Mouse (Mus musculus) erythroid progenitor cell, adult 5-6 weeks (primary cell): ENCODE data around the gene Tulp1. TPM values are rescaled to one million over a fixed set of nuclear protein-coding genes. Genes with fewer than 3 reads are reported as not detected.
A peak's percentile ranks its signal among the peaks of the same experiment; 100 is the strongest.
"Not testable (repeated sequence)": the region's sequence is repeated elsewhere in the genome, so short reads cannot be mapped to it uniquely, and the experiment has no call there.

Experiments
- ATAC-seq: replicated peaks from 2 replicates; pipeline ENCODE4 v1.8.0; 2016; ENCODE audit warnings: moderate number of reproducible peaks, mild to moderate bottlenecking, moderate TSS enrichment, inconsistent platforms; ENCODE audit not compliant: poor library complexity, low FRiP score, severe bottlenecking
- total RNA-seq, 2 experiments: library from RNA; stranded (forward) in 1 of 2; stranded (reverse) in 1 of 2; fragments of 150-400 nt in 1 of 2; fragments of 186-747, 209-891 nt in 1 of 2; gene quantifications; 2 replicates each; pipeline versions ENCODE4 v1.2.3 to v1.2.4; 2015 to 2017; ENCODE audit warnings: low replicate concordance in 2 of 2

The Tulp1 gene
- total RNA-seq, 2 experiments from 2014 or later = not detected

DNA sequence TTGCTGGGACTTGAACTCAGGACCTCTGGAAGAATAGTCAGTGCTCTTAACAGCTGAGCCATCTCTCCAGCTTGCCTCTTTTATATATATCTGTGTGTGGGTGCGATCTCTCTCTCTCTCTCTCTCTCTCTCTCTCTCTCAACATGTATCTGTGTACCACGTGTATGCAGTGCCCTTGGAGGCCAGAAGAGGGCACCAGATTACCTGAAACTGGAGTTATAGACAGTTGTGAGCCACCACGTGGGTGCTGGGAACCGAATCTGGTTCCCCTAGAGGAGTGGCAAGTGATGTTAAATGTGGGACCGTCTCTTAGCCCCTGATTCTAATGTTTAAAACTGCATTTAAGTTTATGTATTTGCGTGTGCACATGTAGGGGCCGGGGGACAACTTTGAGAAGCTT lies 40.6 kb downstream of the Tulp1 start:
- not testable (repeated sequence) for ATAC-seq

DNA sequence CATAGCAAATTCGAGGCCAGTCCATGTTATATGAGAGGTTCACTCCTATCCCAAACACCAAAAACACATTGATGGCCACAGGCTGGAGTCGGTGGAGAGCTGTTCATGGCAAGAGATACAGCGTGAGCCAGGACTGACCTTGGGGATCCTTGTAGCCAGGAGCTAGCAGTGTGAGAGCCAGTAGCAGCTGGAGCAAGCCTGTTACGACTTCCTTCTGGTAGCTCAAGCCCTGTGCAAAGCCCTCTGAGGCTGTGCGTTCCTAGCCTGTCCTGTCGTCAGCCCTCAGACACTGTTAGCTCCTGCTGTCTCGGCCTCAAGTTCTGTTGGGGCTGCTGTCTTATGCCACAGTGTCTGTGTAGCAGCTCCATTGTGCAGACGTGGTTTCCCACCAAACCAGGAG lies 41.2 kb downstream of the Tulp1 start:
- ATAC-seq = no peak

DNA sequence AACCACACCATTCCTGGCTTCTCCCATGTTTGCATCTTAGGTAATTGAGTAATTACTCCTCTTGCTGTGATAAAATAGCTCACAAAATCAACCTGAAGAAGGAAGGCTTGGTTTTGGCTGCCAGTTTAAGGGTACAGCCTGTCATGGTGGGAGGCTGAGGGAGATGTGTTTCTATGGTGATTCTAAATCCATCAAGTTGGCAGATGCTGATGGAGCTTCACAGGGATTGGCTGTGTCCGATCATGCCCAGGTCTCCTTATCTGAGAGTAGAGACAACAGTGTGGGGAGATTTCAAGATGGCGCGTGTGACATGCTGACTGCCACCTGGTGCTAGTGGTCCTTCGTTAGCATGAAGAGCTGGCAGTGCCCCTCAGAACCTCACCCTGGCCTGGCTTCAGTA lies 43.3 kb downstream of the Tulp1 start:
- ATAC-seq = no peak

DNA sequence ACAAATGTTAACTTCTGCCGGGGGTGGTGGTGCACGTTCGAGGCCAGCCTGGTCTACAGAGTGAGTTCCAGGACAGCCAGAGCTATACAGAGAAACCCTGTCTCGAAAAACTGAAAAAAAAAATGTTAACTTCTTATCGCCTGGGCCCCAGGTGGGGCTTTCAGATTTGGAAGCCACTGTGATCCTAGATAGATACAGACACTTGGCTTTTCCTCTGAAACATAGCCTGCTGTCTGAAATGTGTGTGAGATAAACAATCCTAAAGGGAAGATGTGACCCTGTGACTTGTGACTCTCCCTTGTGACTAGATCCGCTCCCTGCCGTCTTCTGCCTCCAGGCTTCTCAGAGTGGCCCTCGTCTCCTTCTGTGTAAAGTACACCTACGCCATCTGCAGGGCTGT lies 47.3 kb downstream of the Tulp1 start:
- ATAC-seq = no peak

DNA sequence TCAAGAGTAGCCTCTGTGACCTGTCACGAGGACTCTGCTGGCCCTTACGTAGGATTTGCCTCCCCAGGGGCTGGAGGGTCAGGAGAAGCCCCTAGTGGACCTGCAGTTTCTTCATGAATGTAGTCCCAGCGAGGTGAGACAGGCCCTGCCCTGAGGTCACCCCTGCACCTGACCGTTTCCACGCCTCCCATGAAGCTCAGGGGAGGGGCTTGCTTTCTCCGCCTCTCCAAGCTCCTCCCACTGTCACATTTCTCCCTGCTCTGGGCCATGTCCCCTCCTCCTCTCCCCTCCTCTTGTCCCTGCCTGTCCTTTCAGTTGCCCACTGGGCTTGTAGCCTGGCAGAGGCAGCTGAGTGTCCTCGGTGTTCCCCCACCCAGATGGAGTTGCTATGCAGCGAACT lies 47.9 kb downstream of the Tulp1 start:
- no peak for ATAC-seq

DNA sequence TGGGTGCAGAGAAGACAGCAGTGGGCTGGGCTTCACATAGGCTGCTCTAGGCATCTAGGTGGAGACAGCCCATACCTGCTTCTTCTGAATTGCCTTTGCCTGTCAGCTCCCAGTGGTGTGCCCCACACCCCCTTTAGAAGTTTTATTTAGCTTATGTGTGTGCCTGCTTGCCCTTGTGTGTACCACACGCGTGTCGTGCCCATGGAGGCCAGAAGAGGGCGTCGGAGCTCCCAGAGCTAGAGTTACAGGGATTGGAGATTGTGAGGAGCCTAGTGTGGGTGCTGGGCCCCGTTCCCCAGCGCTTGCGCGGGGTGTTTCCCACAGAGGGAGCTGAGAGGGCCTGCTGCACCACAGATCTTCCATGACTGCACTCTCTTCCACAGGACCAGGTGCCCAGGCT lies 48.5 kb downstream of the Tulp1 start:
- no peak for ATAC-seq

DNA sequence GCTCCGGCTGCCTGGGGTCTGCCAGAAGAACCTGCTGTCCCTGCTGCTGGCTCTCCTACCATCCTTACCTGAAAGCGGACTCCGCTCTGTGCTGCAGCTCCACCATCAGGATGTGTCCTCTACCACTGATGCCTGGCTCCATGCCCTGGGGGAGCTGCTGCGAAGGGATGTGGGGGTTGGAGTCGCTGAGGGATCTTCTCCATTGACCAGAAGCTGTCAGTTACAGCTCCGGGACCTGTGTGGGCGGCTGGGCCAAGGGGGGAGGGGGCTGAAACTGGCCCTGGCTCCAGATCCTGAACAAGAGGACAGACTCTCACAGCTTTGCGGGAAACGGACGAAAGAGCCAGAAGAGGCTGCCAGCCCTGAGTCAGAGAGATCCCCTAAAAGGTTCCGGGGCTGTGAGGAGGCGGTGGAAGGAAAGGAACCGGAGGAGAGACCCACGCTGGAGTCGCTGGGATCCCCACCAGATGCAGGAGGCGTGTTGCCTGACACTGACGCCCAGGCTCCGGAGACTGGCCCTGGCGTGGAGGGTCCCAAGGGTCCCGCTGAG lies 49.3 kb downstream of the Tulp1 start:
- no peak for ATAC-seq

DNA sequence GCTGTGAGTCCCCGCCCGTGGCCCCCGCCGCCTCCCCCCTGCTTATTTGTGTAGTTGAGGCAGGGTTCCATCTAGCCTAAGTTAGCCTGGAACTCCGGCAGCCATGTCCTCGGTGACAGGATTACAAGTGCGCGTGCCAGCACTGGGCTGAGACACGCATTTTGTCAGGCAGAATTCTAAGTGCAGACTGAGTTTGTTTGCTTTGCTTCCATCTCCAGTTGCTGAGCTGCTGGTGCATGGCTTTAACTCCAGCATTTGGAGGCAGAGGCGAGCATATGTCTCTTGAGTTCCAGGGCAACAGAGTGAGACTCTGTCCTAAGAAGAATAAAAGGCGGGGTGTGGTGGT lies 51.2 kb downstream of the Tulp1 start:
- ATAC-seq = no peak

DNA sequence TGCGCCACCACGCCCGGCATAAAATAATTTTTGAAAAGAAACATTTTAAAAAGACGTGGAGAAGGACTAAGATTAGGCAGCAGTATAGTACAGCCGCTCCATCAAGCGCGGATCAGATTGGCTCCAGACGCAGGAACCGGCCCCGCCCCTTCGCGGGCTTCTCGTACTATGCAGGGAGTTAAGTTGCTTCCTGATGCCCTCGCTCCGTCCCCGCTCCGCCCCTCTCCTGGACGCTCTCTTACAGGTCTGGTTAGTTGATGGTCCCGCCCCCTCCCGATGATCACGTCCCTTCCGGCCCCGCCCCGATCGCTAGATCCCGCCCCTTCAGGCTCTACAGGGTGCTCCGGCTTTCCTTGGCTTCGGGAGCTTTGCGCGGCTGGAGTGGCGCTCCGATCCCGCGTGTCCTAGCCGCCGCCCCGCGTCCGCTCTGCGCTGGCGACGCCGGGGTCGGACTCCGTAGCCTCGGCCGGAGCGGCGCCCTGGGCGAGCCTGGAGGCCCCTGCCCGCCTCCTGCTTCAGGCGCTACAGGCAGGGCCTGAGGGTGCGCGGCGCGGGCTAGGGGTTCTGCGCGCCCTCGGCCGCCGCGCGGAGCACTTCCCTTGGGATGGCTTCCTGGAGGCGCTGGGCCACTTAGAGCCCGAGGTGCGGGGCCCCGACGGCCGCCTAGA lies 51.7 kb downstream of the Tulp1 start, which contains the start of gene Fance:
Gene Fance (plus strand): TSS at position 308 of the 668 bp plus-strand sequence.
- ATAC-seq = peak; percentile 94

DNA sequence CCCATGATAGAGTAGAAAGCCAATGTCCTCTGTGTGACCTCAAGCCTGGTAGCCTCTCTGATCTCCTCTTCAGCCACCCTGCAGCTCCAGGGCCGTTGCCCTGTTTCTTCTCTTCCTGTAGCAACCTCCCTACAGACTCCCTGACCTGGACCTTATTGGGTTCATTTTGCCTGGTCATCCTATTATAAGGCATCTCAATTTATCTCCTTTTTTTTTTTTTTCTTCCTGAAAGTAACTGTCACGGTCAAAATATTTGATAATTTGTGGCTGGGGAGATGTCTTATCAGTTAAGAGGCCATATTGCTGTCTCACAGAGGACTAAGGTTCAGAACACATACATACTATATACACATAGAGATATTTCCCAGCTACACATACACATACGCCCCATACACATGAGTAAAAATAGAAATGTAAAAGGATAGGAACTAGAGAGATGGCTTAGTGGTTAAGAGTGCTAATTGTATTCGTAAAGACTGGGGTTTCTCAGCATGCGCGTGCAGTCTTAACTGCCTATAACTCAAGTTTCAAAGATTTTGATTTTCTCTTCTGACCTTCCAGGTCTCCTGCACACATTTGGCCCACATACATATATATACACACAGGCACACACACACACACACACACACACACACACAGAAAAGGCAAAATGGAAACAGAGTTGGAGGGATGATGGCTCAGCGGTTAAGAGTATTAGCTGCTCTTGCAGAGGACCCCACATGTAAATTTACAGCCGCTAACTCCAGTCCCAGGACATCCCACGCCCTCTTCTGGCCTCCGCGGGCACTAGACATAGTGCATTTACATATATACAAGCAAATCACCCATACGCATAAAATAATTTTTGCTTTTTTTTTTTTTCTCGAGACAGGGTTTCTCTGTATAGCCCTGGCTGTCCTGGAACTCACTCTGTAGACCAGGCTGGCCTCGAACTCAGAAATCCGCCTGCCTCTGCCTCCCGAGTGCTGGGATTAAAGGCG lies 52.5 kb downstream of the Tulp1 start:
- ATAC-seq = peak; percentile 43; the same call in 1 of the 2 replicates

DNA sequence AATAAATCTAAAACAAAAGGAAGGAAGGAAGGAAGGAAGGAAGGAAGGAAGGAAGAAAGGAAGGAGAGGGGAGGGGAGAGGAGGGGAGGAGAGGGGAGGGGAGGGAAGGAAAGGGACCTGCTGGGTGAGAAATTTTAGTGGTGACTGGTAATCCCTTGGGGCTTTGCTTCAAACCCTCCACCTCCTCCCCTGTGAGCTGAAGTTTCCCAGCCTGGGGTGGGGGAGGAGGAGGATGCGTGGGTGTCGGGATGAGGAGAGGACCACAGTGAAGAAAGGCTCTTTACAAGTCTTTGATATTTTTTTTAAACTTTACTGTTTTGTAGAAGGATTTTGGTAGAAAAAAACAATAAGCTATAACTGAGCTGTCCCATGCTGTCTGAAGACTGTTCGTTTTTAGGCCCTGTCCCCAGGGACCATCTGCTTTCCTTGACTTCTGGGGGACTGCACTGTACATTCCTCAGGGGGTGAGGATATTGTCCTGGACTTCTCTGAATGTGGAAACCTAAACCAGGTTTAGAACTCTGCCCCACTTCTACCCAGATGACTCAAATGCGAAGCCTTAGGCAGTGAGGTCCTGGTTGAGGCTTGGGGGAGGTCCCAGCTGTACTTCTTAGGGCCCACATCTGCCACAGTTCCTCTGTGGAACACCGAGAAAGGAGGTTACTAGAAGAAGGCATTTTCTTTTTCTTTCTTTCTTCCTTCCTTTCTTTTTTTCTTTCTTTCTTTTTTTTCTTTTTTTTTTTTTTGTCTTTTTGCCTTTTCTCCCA lies 53.5 kb downstream of the Tulp1 start:
- ATAC-seq = no peak

DNA sequence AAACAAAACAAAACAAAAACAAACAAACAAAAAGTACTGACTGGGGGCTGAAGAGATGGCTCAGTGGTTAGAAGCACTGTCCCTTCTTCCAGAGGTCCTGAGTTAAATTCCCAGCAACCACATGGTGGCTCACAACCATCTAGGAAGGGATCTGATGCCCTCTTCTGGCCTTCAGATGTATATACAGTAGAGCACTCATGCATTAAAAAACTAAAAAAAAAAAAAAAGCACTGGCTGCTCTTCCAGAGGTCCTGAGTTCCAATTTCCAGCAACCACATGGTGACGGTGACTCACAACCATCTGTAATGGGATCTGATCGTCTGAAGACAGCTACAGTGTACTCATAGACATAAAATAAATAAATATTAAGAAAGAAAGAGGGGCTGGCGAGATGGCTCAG lies 54.2 kb downstream of the Tulp1 start:
- no peak for ATAC-seq

DNA sequence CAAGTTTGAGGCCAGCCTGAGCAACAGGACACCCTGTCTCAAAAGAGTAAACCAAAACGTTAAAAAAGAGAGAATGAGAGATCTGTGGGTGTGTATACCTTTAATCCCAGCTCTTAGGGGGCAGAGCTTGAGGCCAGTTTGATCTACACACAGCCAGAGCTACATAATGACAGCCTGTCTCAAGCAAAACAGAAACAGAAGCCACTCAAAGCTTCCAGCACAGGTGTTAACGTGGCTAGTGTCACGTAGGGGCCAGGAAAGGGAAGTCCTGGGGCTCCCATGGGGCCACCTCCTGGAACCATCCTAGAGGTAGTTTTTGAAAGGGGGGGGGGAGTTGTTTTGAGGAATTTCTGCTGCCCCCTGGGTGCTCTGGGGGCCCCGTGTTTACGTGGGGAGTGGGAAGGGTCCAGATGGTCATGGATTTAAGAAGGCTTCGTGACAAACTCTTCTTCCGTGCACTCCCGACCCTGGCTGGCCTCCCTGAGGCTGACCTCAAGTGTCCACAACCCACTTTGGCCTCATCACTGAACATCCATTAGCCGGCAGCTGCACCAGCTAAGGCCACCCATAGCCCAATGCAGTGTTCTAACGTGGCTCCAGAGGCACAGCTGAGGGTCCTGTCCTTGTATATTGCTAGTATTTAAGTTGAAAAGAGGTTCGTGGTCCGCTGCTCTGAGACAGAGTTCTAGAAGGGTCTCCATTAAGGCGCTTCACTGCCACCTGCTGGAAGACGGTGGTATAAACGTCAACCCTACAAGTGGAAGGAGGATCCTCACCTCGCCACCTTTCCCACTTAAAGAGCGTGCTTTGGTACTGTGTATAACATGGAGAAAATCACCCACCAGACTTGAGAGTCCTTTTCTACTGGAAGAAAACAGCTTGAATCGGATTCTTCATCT lies 56.5 kb downstream of the Tulp1 start:
- peak; percentile 52; the same call in 1 of the 2 replicates for ATAC-seq

DNA sequence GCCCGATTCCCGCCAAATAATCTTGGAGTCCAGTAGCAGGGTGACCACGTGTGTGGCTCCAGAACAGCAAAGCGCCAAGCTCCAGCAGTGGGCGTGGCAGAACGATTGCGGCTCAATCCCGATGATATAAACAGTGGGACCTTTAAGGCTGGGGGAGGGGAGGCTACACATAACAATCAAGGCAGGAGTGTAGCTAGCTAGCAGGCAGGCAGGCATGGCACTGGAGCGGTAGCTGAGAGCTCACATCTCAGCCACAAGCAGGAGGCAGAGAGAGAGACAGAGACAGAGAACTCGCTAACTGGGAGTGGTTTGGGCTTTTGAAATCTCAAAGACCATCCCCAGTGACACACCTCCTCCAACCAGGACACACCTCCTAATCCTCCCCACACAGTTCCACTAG lies 59.9 kb downstream of the Tulp1 start:
- no peak for ATAC-seq

Other genes with a start within 250 kb of the Tulp1 start
- gene Scube3, start 223.1 kb downstream of the Tulp1 start, total RNA-seq (2015; ENCODE audit: low replicate concordance) = not detected in 2 replicates
- gene Scube3, start 223.1 kb downstream of the Tulp1 start, total RNA-seq (2017; ENCODE audit: low replicate concordance) = not detected in 2 replicates
- 5.8 TPM in 1 of 2 replicates, not detected in the other for gene Zfp523, start 188.1 kb downstream of the Tulp1 start, total RNA-seq (2015; ENCODE audit: low replicate concordance)
- gene Zfp523, start 188.1 kb downstream of the Tulp1 start, total RNA-seq (2017; ENCODE audit: low replicate concordance) = 1.4 and 7.9 TPM in 2 replicates
- gene Def6, start 157.4 kb downstream of the Tulp1 start, total RNA-seq (2015; ENCODE audit: low replicate concordance) = 5.8 and 13.8 TPM in 2 replicates
- 17.2 and 17.8 TPM in 2 replicates for gene Def6, start 157.4 kb downstream of the Tulp1 start, total RNA-seq (2017; ENCODE audit: low replicate concordance)
- gene Ppard, start 132.5 kb downstream of the Tulp1 start, total RNA-seq (2015; ENCODE audit: low replicate concordance) = 2.9 and 4.0 TPM in 2 replicates
- gene Ppard, start 132.5 kb downstream of the Tulp1 start, total RNA-seq (2017; ENCODE audit: low replicate concordance) = 1.7 TPM in 1 of 2 replicates, not detected in the other
- gene Fance, start 51.7 kb downstream of the Tulp1 start, total RNA-seq (2015; ENCODE audit: low replicate concordance) = 9.7 and 10.5 TPM in 2 replicates
- gene Fance, start 51.7 kb downstream of the Tulp1 start, total RNA-seq (2017; ENCODE audit: low replicate concordance) = 0.76 and 9.8 TPM in 2 replicates
- 515 and 750 TPM in 2 replicates for gene Rpl10a, start 36.8 kb downstream of the Tulp1 start, total RNA-seq (2015; ENCODE audit: low replicate concordance)
- gene Rpl10a, start 36.8 kb downstream of the Tulp1 start, total RNA-seq (2017; ENCODE audit: low replicate concordance) = 184 and 203 TPM in 2 replicates
- gene Tead3, start 14.4 kb downstream of the Tulp1 start, total RNA-seq (2015; ENCODE audit: low replicate concordance) = not detected in 2 replicates
- gene Tead3, start 14.4 kb downstream of the Tulp1 start, total RNA-seq (2017; ENCODE audit: low replicate concordance) = not detected in 2 replicates
- 5.9 and 6.8 TPM in 2 replicates for gene Fkbp5, start 152.3 kb upstream of the Tulp1 start, total RNA-seq (2015; ENCODE audit: low replicate concordance)
- gene Fkbp5, start 152.3 kb upstream of the Tulp1 start, total RNA-seq (2017; ENCODE audit: low replicate concordance) = 7.6 and 10.6 TPM in 2 replicates
- gene Armc12, start 165.6 kb upstream of the Tulp1 start, total RNA-seq (2015; ENCODE audit: low replicate concordance) = not detected in 2 replicates
- gene Armc12, start 165.6 kb upstream of the Tulp1 start, total RNA-seq (2017; ENCODE audit: low replicate concordance) = not detected in 2 replicates
- gene Clpsl2, start 184.2 kb upstream of the Tulp1 start, total RNA-seq (2015; ENCODE audit: low replicate concordance) = not detected in 2 replicates
- gene Clpsl2, start 184.2 kb upstream of the Tulp1 start, total RNA-seq (2017; ENCODE audit: low replicate concordance) = not detected in 2 replicates
- not detected in 2 replicates for gene Clps, start 195.5 kb upstream of the Tulp1 start, total RNA-seq (2015; ENCODE audit: low replicate concordance)
- not detected in 2 replicates for gene Clps, start 195.5 kb upstream of the Tulp1 start, total RNA-seq (2017; ENCODE audit: low replicate concordance)
- not detected in 2 replicates for gene Lhfpl5, start 210.4 kb upstream of the Tulp1 start, total RNA-seq (2015; ENCODE audit: low replicate concordance)
- not detected in 2 replicates for gene Lhfpl5, start 210.4 kb upstream of the Tulp1 start, total RNA-seq (2017; ENCODE audit: low replicate concordance)